Mouse (Mus musculus) lung, postnatal 0 days (tissue): ENCODE results near the gene Cypt15.

Experiments
- CTCF ChIP-seq: IDR thresholded peaks from 2 replicates; pipeline ENCODE4 v1.5.1; 2016; ENCODE audit warnings: antibody characterized with exemption, mild to moderate bottlenecking
- EP300 ChIP-seq: IDR thresholded peaks from 2 replicates; pipeline ENCODE4 v1.6.1; 2016; ENCODE audit warnings: antibody characterized with exemption, mild to moderate bottlenecking, control low read depth

- no peak for TF ChIP-seq CTCF
- no peak for TF ChIP-seq EP300
Observed at GRCm38 (mm10) chrX:39378830-39379229, 32.8 kb downstream of the Cypt15 start.
